Mouse (Mus musculus): Measurements from ENCODE around the gene Cacnb1. TPM values are rescaled to one million over a fixed set of nuclear protein-coding genes. Genes with fewer than 3 reads are reported as not detected.

Cacnb1 gene
- total RNA-seq, 2 experiments from 2014 or later: 7.4 to 8.0 TPM

DNA sequence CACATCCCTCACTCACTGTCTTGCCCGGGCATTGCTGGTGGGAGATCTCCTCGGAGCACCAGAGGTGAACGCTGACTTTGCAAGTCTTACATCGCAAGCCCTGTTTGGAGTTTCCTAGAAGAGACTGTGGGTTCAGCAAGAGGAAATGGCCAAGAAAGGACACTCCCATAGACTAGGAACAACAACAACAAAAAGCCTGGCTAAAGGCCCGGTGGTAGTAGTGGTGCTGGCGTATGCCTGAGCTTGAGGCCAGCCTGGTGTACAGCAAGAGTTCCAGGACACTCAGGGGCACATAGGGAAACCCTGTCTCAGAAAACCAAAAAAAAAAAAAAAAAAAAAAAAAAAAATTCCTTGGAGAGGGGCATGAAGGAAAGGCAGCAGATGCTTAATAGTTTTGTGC lies 19.9 kb upstream of the Cacnb1 start:
- DNase-seq: no peak
- intact Hi-C loops (cut with DNase I): no loop called here

- DNase-seq: no peak
- intact Hi-C loops (cut with DNase I): no loop called here
These were observed 18.1 kb upstream of the Cacnb1 start for GRCm38 (mm10) chr11:98040975-98041374.

- DNase-seq: no peak
- intact Hi-C loops (cut with DNase I): no loop called here
These were observed 15.0 kb upstream of the Cacnb1 start for GRCm38 (mm10) chr11:98037871-98038270.

DNA sequence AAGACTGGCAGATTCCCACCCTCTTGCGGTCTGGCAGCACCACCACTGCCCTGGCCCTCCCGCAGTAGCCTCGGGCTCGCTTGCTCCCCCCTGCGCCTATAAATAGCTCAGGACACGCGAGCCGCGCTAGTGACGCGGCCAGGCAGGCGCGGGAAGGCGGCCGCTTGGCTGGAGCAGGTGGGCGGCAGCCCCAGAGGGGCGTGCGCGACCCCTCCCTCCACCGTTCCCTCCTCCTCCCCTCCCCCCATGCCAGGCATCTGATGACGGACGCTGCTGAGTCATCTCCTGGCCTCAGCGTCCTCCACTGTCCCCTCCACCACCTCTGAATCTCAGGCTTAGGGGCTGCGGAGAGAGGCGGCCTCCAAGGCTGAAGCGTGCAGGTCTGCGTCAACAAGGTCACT lies 13.1 kb upstream of the Cacnb1 start:
- intact Hi-C loops (cut with DNase I): no loop called here
- peak; percentile 57 to 66 for DNase-seq

DNA sequence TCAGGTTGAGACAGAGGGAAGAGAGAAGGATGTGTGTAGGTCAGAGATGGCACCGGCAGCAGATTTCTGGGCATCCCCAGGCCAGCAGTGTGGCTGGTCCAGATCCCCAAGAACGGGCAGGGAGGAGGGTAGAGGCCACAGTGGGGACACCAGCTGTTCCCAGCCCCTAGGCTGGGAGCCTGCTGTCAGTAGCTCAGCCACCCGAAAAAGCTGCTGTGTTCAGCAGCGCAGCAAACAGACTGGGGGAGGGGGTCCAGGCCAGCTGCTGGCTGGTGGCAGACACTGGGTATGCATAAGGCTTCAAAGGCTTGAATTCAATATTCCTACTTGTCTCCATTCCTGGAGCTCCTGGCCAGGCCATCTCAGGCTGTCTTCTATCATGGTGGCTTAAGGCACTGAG lies 12.0 kb upstream of the Cacnb1 start:
- DNase-seq: no peak

DNA sequence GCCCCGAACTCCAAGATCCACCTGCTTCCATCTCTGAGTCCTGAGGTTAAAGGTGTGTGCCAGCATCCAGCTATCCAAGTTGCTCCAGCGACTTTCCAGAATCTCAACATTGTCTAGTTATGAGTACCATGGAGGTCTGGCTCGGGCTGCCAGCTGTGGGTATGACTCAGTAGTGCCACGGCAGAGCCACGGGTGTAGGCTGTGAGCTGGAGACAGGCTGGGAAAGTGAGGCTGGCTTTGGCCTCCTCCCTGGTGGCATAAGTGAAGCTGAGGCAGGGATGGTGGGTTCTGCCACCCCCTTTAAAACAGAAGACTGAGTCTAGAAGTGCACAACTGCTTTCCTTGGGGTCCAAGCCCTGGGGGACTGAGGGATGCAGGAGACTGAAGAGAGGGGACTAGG lies 11.2 kb upstream of the Cacnb1 start:
- no peak for DNase-seq
- intact Hi-C loops (cut with DNase I): no loop called here

More for the DNA sequence above, 12.0 kb upstream of the Cacnb1 start:
- intact Hi-C loops (cut with DNase I): no loop called here

DNA sequence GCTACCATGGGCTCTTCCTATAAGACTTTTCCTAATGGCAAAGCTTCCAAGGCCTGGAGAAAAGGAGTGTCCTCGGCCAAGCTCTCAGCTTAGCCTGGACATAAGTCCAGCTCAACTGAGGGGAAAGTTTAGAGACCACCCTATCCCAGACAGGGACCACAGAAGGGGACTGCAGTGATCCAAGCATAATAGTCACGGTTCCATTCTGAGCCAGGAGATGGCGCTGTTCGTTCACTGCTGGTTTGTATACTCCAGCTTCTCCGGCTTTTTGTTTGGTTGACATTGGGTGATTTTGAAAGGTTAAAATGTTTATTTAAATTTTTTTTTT lies 8.6 kb upstream of the Cacnb1 start:
- intact Hi-C loops (cut with DNase I): loop anchor here (1.0 to 2.0 kb wide), 2 partner anchors 44 to 169 kb away; no protein-coding TSS in a partner anchor
- DNase-seq: peak; percentile 84 to 92

DNA sequence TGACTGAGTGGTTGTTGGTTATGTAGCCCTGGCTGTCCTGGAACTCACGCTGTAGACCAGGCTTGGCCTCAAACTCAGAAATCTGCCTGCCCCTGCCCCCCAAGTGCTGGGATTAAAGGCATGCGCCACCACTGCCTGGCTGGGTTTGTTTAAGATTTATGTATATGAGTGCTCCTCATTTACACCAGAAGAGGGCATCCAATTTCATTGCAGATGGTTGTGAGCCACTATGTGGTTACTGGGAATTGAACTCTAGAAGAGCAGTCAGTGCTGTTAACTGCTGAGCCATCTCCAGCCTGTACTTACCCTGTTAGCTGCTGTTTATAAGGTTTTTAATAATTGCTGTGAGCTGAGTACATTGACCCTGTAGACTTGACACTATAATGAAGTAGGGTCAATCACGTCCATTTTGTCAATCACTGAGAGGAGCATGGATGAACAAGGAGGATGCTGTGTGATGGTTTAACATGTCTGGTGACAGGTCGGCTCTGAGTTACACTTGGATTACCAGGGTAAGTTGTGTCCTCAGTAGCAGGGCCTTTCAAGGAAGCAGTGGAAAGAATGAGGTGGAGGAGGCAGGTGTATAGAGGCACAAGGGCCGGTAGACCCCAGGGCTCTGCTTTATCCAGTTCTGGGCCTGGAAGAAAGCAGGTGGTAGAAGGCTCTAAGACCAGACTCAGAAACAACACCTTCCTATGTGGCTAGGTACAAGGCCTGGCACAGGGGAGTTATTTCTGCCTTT lies 8.0 kb upstream of the Cacnb1 start:
- no peak for DNase-seq
- intact Hi-C loops (cut with DNase I): loop anchor here (1.0 to 2.0 kb wide), 2 partner anchors 44 to 170 kb away; no protein-coding TSS in a partner anchor

GRCm38 (mm10) chr11:98027785-98028184 lies 5.0 kb upstream of the Cacnb1 start:
- intact Hi-C loops (cut with DNase I): loop anchor here (2.0 kb wide), 1 partner anchor 121 kb away; no protein-coding TSS in a partner anchor
- no peak for DNase-seq

DNA sequence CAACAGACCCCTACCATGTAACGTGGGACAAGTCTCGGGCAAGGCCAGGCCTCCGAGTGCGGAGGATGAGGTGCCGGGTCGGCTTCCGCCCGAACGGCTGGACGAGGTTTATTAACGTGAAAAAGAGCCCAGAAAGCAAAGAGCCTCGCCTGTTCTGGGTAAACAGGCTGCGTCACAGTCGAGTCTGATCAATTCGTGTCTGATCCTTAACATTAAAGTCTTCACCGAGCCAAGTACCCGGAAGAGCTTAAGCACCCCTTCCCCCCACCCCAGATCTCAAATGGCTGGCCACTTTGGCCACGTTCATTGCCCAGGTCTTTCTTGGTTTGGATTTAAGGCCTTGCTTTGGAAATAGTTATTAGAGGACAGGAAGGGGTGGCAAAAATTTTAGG lies 4.5 kb upstream of the Cacnb1 start:
- intact Hi-C loops (cut with DNase I): no loop called here
- DNase-seq: no peak

- intact Hi-C loops (cut with DNase I): no loop called here
- DNase-seq: peak; percentile 94 to 96
These were observed 3.9 kb upstream of the Cacnb1 start, which contains the start of gene Rpl19 for GRCm38 (mm10) chr11:98026570-98027296. Gene Rpl19 (plus strand): TSS chr11:98026710.

GRCm38 (mm10) chr11:98026248-98026569 lies 3.4 kb upstream of the Cacnb1 start:
- intact Hi-C loops (cut with DNase I): no loop called here
- DNase-seq: no peak

GRCm38 (mm10) chr11:98024516-98024915 lies 1.7 kb upstream of the Cacnb1 start:
- intact Hi-C loops (cut with DNase I): no loop called here
- no peak for DNase-seq

DNA sequence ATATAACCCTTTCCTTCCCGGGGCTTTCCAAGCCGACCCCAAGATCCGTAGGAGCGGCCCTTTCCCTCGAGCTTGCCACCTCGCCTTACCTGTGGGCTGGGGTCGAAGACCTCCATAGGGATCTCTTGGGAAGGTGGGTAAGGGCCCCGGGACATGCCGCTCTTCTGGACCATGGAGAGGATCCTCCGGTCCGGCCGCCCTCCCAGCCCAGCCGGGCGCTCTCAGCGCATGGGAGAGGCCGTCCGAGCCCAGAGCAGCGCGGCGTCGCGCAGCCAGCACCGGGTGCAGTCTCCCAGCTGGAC lies 630 bp downstream of the Cacnb1 start:
- intact Hi-C loops (cut with DNase I): no loop called here
- DNase-seq: no peak

DNA sequence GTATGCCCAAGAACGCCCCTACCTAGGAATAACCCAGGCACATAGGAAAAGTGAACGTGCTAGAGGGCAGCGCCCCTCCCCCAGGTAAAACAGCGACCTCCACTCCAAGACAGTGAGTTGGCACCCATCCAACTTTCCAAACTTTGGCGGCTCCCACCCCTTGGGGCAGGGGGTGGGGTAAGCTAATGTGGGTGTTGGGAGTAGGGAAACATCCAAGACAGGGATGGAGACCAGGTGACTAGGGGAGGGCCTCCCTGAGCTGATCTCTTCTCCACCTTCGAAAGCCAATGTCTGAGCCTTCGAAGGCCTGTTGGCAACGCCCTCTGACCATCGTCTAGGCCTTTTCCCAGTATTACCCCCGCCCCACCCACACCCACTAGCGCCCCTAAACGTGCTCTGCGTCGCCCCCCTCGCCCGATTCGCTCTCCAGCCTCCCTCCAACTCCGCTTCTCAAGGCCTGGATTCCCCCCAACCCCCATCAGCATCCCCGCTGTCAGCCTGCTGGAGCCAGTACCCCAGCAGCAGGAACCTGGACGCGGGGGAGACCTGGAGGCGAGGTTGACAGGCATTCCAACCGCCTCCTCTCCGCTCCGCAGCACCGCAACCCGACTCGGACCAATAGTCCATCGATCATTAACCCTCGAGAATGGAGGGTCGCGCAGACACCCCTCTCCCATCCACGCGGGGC lies 1.1 kb downstream of the Cacnb1 start:
- intact Hi-C loops (cut with DNase I): no loop called here
- DNase-seq: peak in 1 of 2 experiments; percentile 53

GRCm38 (mm10) chr11:98021118-98021517 lies 1.7 kb downstream of the Cacnb1 start:
- intact Hi-C loops (cut with DNase I): no loop called here
- DNase-seq: no peak

- no peak for DNase-seq
- intact Hi-C loops (cut with DNase I): no loop called here
These were observed 2.1 kb downstream of the Cacnb1 start for GRCm38 (mm10) chr11:98020710-98021109.

DNA sequence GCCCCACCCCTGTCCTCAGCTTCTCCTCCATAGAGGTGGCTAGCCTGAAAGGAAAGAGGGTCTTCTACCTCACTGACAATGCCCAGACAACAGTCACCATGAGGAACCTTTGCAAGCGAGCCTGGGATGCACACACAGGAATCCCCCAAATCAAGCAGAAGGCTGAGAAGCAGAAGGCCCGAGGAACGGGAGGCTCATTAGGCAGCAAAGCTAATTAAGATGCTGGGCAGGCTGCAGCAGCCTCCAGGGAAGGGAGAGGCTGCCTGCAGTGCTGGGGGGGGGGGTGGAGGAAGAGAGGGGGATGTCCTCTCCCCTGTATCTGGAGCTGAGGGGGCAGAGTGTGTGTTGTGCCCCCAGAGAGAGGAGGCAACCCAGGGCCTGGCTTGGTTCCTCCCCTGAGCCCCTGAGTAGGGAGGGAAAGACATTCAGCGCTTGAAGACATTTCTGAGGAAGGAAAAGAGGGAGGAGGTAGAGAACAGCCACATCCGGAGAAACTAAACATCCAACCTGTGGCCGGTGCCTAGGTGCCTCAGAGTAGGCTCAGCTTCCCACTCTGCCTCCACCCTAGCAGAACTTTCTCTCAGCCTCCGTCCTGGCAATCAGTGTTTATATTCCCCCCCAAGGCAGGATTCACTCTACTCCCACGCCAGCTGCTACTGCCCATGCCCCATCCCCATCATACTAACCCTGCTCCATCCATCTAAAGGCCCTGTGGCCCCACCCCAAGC lies 2.8 kb downstream of the Cacnb1 start:
- DNase-seq: no peak

DNA sequence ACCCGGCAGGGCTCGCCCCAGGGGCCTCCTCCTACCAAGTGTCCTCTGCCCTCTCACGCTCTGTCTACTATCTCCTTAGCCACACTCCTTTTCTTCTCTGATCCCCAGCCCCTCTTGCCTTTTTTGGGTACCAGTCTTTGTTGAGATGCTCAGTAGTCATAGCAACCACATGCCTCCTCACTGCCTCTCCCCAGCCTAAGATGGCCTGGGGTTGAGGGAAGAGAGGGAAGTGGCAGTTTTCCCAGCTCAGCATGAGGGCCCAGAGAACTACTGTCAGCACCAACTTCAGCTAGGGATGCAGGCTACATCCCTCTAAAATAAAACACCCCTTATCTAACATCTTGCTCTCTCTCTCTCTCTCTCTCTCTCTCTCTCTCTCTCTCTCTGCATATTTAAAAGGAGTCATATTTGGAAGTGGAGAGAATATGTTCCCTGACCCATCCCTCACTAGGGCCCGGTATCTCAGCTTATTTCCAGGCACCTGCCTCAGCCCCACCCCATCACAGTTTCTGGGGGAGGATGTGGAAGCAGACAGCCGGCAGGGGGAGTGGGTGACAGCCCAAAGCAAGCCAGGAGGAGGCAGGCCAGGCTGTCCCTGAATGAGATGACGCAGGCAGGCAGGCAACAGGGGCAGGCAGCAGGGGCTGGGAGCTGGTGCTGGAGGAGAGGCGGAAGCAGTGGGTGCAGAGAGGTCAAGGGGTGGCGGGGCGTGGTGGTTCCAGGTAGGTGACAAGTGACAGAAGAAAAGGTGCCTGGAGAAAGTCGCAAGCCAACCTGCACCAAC lies 3.8 kb downstream of the Cacnb1 start:
- intact Hi-C loops (cut with DNase I): no loop called here
- DNase-seq: no peak

More for the DNA sequence above, 2.8 kb downstream of the Cacnb1 start:
- intact Hi-C loops (cut with DNase I): no loop called here

DNA sequence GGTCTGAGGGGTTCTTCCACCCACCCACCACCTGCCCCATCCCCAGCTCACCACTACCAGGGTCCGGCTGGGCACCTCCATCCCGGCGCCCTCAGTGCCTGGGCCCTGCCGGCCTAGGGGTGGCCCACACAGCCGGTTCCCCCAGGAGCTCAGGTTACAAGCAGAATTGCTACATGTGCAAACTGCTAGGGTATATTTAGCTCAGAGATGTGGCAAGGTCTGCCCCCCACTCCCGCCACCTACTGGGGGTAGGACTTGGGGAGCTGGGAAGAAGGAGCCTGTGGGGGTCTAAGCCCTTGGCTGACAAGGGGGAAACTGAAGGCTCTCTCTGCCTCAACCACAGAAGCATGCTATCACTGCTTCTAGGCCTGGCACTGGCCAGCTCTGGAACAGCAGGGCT lies 4.6 kb downstream of the Cacnb1 start:
- intact Hi-C loops (cut with DNase I): no loop called here
- DNase-seq: no peak
